Mouse (Mus musculus) intestine, embryonic 16.5 days (tissue): ENCODE measurements around the gene Etnppl. TPM values are rescaled to one million over a fixed set of nuclear protein-coding genes. Genes with fewer than 3 reads are reported as not detected.

Source experiments
- ATAC-seq: fragments of 200-750 bp; cut with Nextera tagmentation; 2 replicates; pipeline ENCODE4 v1.8.0; 2017; ENCODE audit warnings: moderate TSS enrichment, moderate library complexity
- H3K27ac ChIP-seq: fragments of 300-500 bp; sonication (generic); 2 replicates; pipeline ENCODE4 v1.5.1; 2014; ENCODE audit warnings: mild to moderate bottlenecking, low read length
- H3K27me3 ChIP-seq: fragments of 300-500 bp; sonication (generic); replicated peaks from 2 replicates; pipeline ENCODE4 v1.6.1; 2014; ENCODE audit warnings: low read length, control low read depth, mixed read lengths; ENCODE audit not compliant: control insufficient read depth, insufficient read depth
- H3K36me3 ChIP-seq: fragments of 300-500 bp; sonication (generic); 2 replicates; pipeline ENCODE4 v1.6.1; 2014; ENCODE audit warnings: low read length, control low read depth; ENCODE audit not compliant: control insufficient read depth, insufficient read depth
- H3K4me1 ChIP-seq: fragments of 300-500 bp; sonication (generic); 2 replicates; pipeline ENCODE4 v1.6.1; 2014; ENCODE audit warnings: low read length, control low read depth, mixed read lengths; ENCODE audit not compliant: control insufficient read depth, insufficient read depth
- H3K4me2 ChIP-seq: fragments of 300-500 bp; sonication (generic); 2 replicates; pipeline ENCODE4 v1.6.1; 2014; ENCODE audit warnings: low read depth, low read length, control low read depth
- H3K4me3 ChIP-seq: fragments of 300-500 bp; sonication (generic); 2 replicates; pipeline ENCODE4 v1.5.1; 2014; ENCODE audit warnings: mild to moderate bottlenecking, low read length
- H3K9ac ChIP-seq: fragments of 300-500 bp; sonication (generic); 2 replicates; pipeline ENCODE4 v1.6.1; 2014; ENCODE audit warnings: low read depth, low read length
- H3K9me3 ChIP-seq: fragments of 300-500 bp; sonication (generic); 2 replicates; pipeline ENCODE4 v1.6.1; 2016; ENCODE audit warnings: low read length, control low read depth; ENCODE audit not compliant: control insufficient read depth
- WGBS: fragments of 180-500 bp; shearing (Covaris S2); extraction: QIAGEN DNeasy Blood & Tissue Kit; methylation state at CpG from one replicate; pipeline ENCODE4 v1.1.7; 2014; 5-methylcytosine and 5-hydroxymethylcytosine counted together
- polyA plus RNA-seq: library from polyadenylated mRNA; unstranded; fragments of >200 nt; fragmentation: Nextera tagmentation; extraction: Ambion mirVana; gene quantifications from 2 replicates; pipeline ENCODE4 v1.2.1, GENCODE M21; 2015

The Etnppl gene
- polyA plus RNA-seq, 1 experiment from 2014 or later, result 0.42 TPM

- Histone ChIP-seq H3K9me3 (no peaks in the 10 kb centered on the region), H3K4me1 (no peaks in the 10 kb centered on the region), H3K27ac (no peak overlapping the region), H3K9ac (no peak overlapping the region), H3K4me3 (no peak overlapping the region), H3K36me3 (no peaks in the 10 kb centered on the region), H3K27me3 (no peaks in the 10 kb centered on the region), H3K4me2 (no peak overlapping the region)
- ATAC-seq, result no peak
- WGBS, result 71% methylated on average over 8 of the region's 8 CpGs
These were observed 22.2 kb upstream of the Etnppl start for GRCm38 (mm10) chr3:130595050-130595449.

GRCm38 (mm10) chr3:130601491-130601890 is 15.8 kb upstream of the Etnppl start:
- no peaks in the 10 kb centered on the region for H3K36me3 ChIP-seq
- H3K4me3 ChIP-seq, result no peak overlapping the region
- H3K4me1 ChIP-seq, result no peaks in the 10 kb centered on the region
- no peaks in the 10 kb centered on the region for H3K27me3 ChIP-seq
- 75% methylated on average over 10 of the region's 10 CpGs for WGBS
- no peak overlapping the region for H3K4me2 ChIP-seq
- ATAC-seq, result no peak
- H3K9ac ChIP-seq, result no peak overlapping the region
- H3K9me3 ChIP-seq, result no peaks in the 10 kb centered on the region
- no peak overlapping the region for H3K27ac ChIP-seq

- H3K4me1 ChIP-seq, result no peaks in the 10 kb centered on the region
- no peaks in the 10 kb centered on the region for H3K27me3 ChIP-seq
- no peak overlapping the region for H3K4me2 ChIP-seq
- no peak overlapping the region for H3K9ac ChIP-seq
- H3K4me3 ChIP-seq, result no peak overlapping the region
- H3K9me3 ChIP-seq, result no peaks in the 10 kb centered on the region
- WGBS, result 78% methylated on average over 2 of the region's 2 CpGs
- no peak for ATAC-seq
- no peaks in the 10 kb centered on the region for H3K36me3 ChIP-seq
- no peak overlapping the region for H3K27ac ChIP-seq
These were observed 9.3 kb upstream of the Etnppl start for GRCm38 (mm10) chr3:130607924-130608323.

DNA sequence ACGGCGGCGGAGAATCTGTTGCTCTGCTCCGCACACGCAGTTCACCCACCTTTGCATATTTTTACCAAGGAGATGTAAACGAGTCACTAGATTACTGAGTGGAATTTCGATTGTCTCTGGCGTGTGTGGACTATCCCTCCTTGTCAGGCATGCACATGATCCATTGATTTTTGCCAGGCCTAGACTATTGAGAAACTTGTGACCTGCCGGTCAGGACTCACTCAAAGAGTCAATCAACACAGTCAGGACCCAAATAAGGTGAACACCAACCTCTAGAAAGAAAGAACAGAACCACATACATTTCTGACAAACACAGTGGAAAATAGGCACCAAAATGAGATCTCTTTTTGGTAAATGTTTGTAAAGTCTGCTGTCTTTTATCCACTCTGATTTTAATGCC is 2.8 kb upstream of the Etnppl start:
- H3K4me1 ChIP-seq, result peaks cover 6% of the 10 kb centered on the region; the same call in 1 of the 2 replicates
- H3K4me3 ChIP-seq, result no peak overlapping the region
- no peaks in the 10 kb centered on the region for H3K9me3 ChIP-seq
- no peak overlapping the region for H3K27ac ChIP-seq
- 71% methylated on average over 9 of the region's 9 CpGs for WGBS
- no peaks in the 10 kb centered on the region for H3K27me3 ChIP-seq
- H3K4me2 ChIP-seq, result no peak overlapping the region
- no peak for ATAC-seq
- H3K36me3 ChIP-seq, result no peaks in the 10 kb centered on the region
- H3K9ac ChIP-seq, result no peak overlapping the region

DNA sequence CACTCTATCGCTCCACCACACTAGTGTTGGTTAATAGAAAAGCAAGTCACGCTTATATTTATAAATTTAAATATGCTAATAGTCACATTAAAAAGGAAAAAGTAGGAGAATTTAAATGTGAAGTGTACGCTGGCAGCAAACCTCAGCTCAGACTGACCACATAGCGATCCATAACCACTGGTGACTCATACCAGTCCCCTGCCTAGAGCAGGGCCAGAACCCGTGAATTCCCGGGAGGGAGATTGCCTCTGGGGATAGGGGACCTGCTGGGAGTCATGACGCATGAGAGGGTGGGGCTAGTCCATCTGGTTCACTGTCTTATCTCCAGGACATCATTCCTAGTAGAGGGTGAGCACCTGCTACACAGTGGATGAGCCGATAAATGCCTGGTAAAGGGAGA is 1.6 kb upstream of the Etnppl start:
- no peak overlapping the region for H3K4me2 ChIP-seq
- peaks cover 6% of the 10 kb centered on the region; the same call in 1 of the 2 replicates for H3K4me1 ChIP-seq
- no peak overlapping the region for H3K4me3 ChIP-seq
- H3K9me3 ChIP-seq, result no peaks in the 10 kb centered on the region
- 62% methylated on average over 8 of the region's 8 CpGs for WGBS
- H3K27me3 ChIP-seq, result no peaks in the 10 kb centered on the region
- no peak overlapping the region for H3K9ac ChIP-seq
- H3K36me3 ChIP-seq, result no peaks in the 10 kb centered on the region
- no peak overlapping the region for H3K27ac ChIP-seq
- no peak for ATAC-seq

DNA sequence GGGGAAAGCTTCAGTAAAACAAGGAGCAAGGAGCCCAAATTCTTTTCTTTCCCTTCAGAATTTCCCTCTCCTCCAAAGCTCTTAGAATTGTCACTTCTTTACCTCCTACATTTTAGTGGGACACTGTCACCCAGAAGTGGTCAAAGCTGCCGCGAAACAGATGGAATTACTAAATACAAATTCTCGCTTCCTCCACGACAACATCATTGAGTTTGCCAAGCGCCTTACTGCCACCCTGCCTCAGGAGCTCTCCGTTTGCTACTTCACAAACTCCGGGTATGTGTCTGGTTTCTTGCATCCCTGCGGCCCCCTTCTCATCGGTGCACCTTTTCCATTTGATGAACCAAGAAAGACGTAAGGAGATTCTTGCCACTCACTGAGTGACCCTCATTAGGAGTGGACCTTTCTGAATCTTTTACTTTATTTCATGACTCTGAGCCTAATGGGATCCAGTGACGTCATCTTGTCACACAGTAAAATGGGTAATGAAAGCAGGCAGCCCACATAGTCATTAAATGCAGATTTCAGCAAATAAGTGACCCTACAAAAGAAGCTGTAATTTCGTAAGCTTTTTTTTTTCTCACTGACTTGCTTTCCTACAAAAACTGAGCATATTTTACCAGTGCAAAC is 3.4 kb downstream of the Etnppl start:
- Histone ChIP-seq H3K27me3 (no peaks in the 10 kb centered on the region), H3K4me2 (no peak overlapping the region), H3K4me3 (no peak overlapping the region), H3K4me1 (peaks cover 6% of the 10 kb centered on the region; the same call in 1 of the 2 replicates), H3K9ac (no peak overlapping the region), H3K9me3 (no peaks in the 10 kb centered on the region), H3K27ac (no peak overlapping the region), H3K36me3 (no peaks in the 10 kb centered on the region)
- no peak for ATAC-seq
- 72% methylated on average over 12 of the region's 12 CpGs for WGBS

GRCm38 (mm10) chr3:130628358-130628757 is 11.1 kb downstream of the Etnppl start:
- Histone ChIP-seq H3K4me1 (no peaks in the 10 kb centered on the region), H3K4me3 (no peak overlapping the region), H3K27ac (no peak overlapping the region), H3K4me2 (no peak overlapping the region), H3K9ac (no peak overlapping the region), H3K9me3 (no peaks in the 10 kb centered on the region), H3K27me3 (no peaks in the 10 kb centered on the region), H3K36me3 (no peaks in the 10 kb centered on the region)
- 90% methylated on average over 5 of the region's 5 CpGs for WGBS
- no peak for ATAC-seq

DNA sequence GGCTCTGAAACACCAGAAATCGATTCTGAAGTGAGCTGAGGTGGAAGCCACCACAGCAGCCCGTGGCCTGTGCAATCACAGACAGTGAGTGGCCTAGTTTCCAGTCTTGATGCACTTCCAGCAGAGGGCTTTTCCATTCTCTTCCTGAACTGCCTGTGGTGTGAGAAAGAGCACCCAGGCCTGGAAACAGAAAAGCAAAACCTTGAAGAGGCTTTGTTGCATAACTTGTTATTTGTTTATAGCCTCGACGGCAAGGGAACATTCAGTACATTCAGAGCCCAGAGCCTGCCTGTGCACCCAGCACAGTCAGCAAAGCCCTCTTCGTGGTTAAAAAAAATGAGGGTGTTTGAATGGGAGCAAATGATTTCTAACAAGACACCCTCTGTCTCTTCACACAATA is 16.6 kb downstream of the Etnppl start:
- Histone ChIP-seq H3K9ac (no peak overlapping the region), H3K4me1 (no peaks in the 10 kb centered on the region), H3K4me3 (no peak overlapping the region), H3K9me3 (no peaks in the 10 kb centered on the region), H3K27ac (no peak overlapping the region), H3K27me3 (no peaks in the 10 kb centered on the region), H3K36me3 (no peaks in the 10 kb centered on the region), H3K4me2 (no peak overlapping the region)
- WGBS, result 72% methylated on average over 5 of the region's 5 CpGs
- no peak for ATAC-seq

DNA sequence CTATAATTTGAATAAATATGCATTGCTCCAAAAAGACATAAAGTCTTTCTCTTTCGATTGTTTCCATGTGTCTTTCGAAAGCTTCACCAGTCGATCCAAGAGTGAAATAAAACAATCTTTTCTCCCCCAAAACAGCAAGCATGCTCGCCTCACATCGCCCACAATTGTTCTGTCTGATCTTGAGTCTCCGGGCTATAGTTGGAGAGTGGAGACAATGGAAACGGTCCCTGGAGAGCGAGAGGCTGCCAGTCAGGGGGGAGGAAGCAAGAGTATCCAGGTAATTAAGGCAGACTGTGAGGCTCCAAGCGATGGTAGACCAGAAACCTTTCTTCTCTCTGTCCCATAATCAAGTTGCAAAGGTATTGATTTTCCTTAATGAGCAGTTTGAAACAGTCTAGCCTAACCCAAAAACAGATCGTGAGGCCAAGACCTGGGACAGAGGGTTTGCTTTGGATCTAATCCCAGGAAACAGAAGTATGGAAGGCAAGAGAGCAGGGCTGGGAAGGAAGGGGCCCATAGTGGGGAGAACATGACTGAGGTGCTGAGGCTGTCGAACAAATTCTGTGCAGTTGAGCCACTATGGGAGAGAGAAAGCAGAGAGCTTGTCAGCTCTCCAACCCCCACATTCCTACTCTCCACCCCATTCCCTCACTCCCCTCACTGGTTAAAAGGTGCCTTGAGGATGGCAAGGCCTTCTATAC is 29.0 kb downstream of the Etnppl start:
- 79% methylated on average over 11 of the region's 11 CpGs for WGBS
- H3K27ac ChIP-seq, result no peak overlapping the region
- H3K4me3 ChIP-seq, result no peak overlapping the region
- H3K9me3 ChIP-seq, result no peaks in the 10 kb centered on the region
- H3K4me2 ChIP-seq, result no peak overlapping the region
- H3K4me1 ChIP-seq, result no peaks in the 10 kb centered on the region
- no peak for ATAC-seq
- H3K9ac ChIP-seq, result no peak overlapping the region
- no peaks in the 10 kb centered on the region for H3K27me3 ChIP-seq
- H3K36me3 ChIP-seq, result no peaks in the 10 kb centered on the region
